Mouse (Mus musculus) liver, embryonic 11.5 days (tissue): Measurements from ENCODE around the gene Myh10. TPM values are rescaled to one million over a fixed set of nuclear protein-coding genes. Genes with fewer than 3 reads are reported as not detected.

Experiments used
- ATAC-seq: fragments of 200-750 bp; cut with Nextera tagmentation; replicated peaks from 2 replicates; pipeline ENCODE4 v1.8.0; 2017; ENCODE audit warnings: moderate number of reproducible peaks, mild to moderate bottlenecking, moderate TSS enrichment, moderate library complexity; ENCODE audit not compliant: low FRiP score
- DNase-seq: peaks from one replicate; pipeline ENCODE4 v3.0.0-alpha.2; 2017; ENCODE audit warnings: low spot score
- H3K27ac ChIP-seq: fragments of 300-500 bp; sonication (generic); 2 replicates; pipeline ENCODE4 v1.5.1; 2014; ENCODE audit warnings: mild to moderate bottlenecking, low read depth, low read length, control low read depth
- H3K27me3 ChIP-seq: fragments of 300-500 bp; sonication (generic); replicated peaks from 2 replicates; pipeline ENCODE4 v1.6.1; 2014; ENCODE audit warnings: low read length, mixed read lengths; ENCODE audit not compliant: control insufficient read depth, insufficient read depth
- H3K36me3 ChIP-seq: fragments of 300-500 bp; sonication (generic); 2 replicates; pipeline ENCODE4 v1.6.1; 2014; ENCODE audit warnings: mild to moderate bottlenecking, low read length, moderate library complexity, mixed read lengths; ENCODE audit not compliant: control insufficient read depth, insufficient read depth
- H3K4me1 ChIP-seq: fragments of 300-500 bp; sonication (generic); replicated peaks from 2 replicates; pipeline ENCODE4 v1.6.1; 2014; ENCODE audit warnings: low read length, mixed read lengths; ENCODE audit not compliant: control insufficient read depth, insufficient read depth
- H3K4me2 ChIP-seq: fragments of 300-500 bp; sonication (generic); 2 replicates; pipeline ENCODE4 v1.6.1; 2014; ENCODE audit warnings: mild to moderate bottlenecking, control low read depth, moderate library complexity
- H3K4me3 ChIP-seq: fragments of 300-500 bp; sonication (generic); 2 replicates; pipeline ENCODE4 v1.5.1; 2014; ENCODE audit warnings: low read depth, low read length, control low read depth
- H3K9ac ChIP-seq: fragments of 300-500 bp; sonication (generic); 2 replicates; pipeline ENCODE4 v1.6.1; 2014; ENCODE audit warnings: low read depth, low read length, control low read depth
- H3K9me3 ChIP-seq: fragments of 300-500 bp; sonication (generic); 2 replicates; pipeline ENCODE4 v1.6.1; 2016; ENCODE audit warnings: low read length, inconsistent platforms, mixed read lengths; ENCODE audit not compliant: control insufficient read depth
- WGBS: fragments of 180-500 bp; shearing (Covaris S2); extraction: QIAGEN DNeasy Blood & Tissue Kit; methylation state at CpG from one replicate; pipeline ENCODE4 v1.1.7; 2014; 5-methylcytosine and 5-hydroxymethylcytosine counted together
- polyA plus RNA-seq: library from polyadenylated mRNA; unstranded; fragments of >200 nt; fragmentation: Nextera tagmentation; extraction: Ambion mirVana; gene quantifications from 2 replicates; pipeline ENCODE4 v1.2.1, GENCODE M21; 2014

Myh10 gene
- polyA plus RNA-seq, 1 experiment from 2014 or later = 76.5 TPM

- Histone ChIP-seq H3K27ac (no peak overlapping the region), H3K9me3 (no peaks in the 10 kb centered on the region), H3K4me3 (no peak overlapping the region), H3K27me3 (no peaks in the 10 kb centered on the region), H3K36me3 (peaks cover 58% of the 10 kb centered on the region), H3K9ac (no peak overlapping the region), H3K4me1 (no peaks in the 10 kb centered on the region), H3K4me2 (no peak overlapping the region)
- ATAC-seq (no peak), DNase-seq (no peak)
- WGBS = 79% methylated on average over 8 of the region's 8 CpGs
Observed at GRCm38 (mm10) chr11:68785813-68786212, 94.5 kb downstream of the Myh10 start.

- WGBS = 93% methylated on average over 9 of the region's 9 CpGs
- Histone ChIP-seq H3K4me1 (no peaks in the 10 kb centered on the region), H3K4me2 (no peak overlapping the region), H3K27me3 (no peaks in the 10 kb centered on the region), H3K4me3 (no peak overlapping the region), H3K9me3 (no peaks in the 10 kb centered on the region), H3K9ac (no peak overlapping the region), H3K27ac (no peak overlapping the region), H3K36me3 (peaks cover 67% of the 10 kb centered on the region)
- DNase-seq = no peak
- ATAC-seq = no peak
Observed at GRCm38 (mm10) chr11:68787222-68787621, 95.9 kb downstream of the Myh10 start.

- H3K27me3 ChIP-seq = no peaks in the 10 kb centered on the region
- no peak overlapping the region for H3K9ac ChIP-seq
- no peaks in the 10 kb centered on the region for H3K9me3 ChIP-seq
- DNase-seq (no peak), ATAC-seq (no peak)
- no peak overlapping the region for H3K4me3 ChIP-seq
- WGBS = 89% methylated on average over 10 of the region's 10 CpGs
- H3K36me3 ChIP-seq = peaks cover 75% of the 10 kb centered on the region
- H3K4me2 ChIP-seq = no peak overlapping the region
- no peaks in the 10 kb centered on the region for H3K4me1 ChIP-seq
- no peak overlapping the region for H3K27ac ChIP-seq
Observed at GRCm38 (mm10) chr11:68790720-68791119, 99.4 kb downstream of the Myh10 start.

- DNase-seq (no peak), ATAC-seq (no peak)
- WGBS = 75% methylated on average over 9 of the region's 9 CpGs
- Histone ChIP-seq H3K4me2 (no peak overlapping the region), H3K9me3 (no peaks in the 10 kb centered on the region), H3K4me1 (no peaks in the 10 kb centered on the region), H3K27ac (no peak overlapping the region), H3K36me3 (peaks cover 74% of the 10 kb centered on the region), H3K9ac (no peak overlapping the region), H3K4me3 (no peak overlapping the region), H3K27me3 (no peaks in the 10 kb centered on the region)
Observed at GRCm38 (mm10) chr11:68791794-68792193, 100.4 kb downstream of the Myh10 start.

- Histone ChIP-seq H3K36me3 (peaks cover 63% of the 10 kb centered on the region), H3K27ac (no peak overlapping the region), H3K4me2 (no peak overlapping the region), H3K9ac (no peak overlapping the region), H3K9me3 (no peaks in the 10 kb centered on the region), H3K4me3 (no peak overlapping the region), H3K27me3 (no peaks in the 10 kb centered on the region), H3K4me1 (no peaks in the 10 kb centered on the region)
- 91% methylated on average over 10 of the region's 10 CpGs for WGBS
- ATAC-seq (no peak), DNase-seq (no peak)
Observed at GRCm38 (mm10) chr11:68798258-68798657, 106.9 kb downstream of the Myh10 start.

- H3K27ac ChIP-seq = no peak overlapping the region
- WGBS = 66% methylated on average over 4 of the region's 4 CpGs
Observed at GRCm38 (mm10) chr11:68805148-68805547, 113.8 kb downstream of the Myh10 start.

GRCm38 (mm10) chr11:68807787-68808186, 116.4 kb downstream of the Myh10 start:
- no peak overlapping the region for H3K27ac ChIP-seq
- DNase-seq = peak; percentile 69
- no peaks in the 10 kb centered on the region for H3K27me3 ChIP-seq
- no peak overlapping the region for H3K4me3 ChIP-seq
- peak; percentile 29; the same call in 1 of the 2 replicates for ATAC-seq
- no peaks in the 10 kb centered on the region for H3K4me1 ChIP-seq
- WGBS = 35% methylated on average over 6 of the region's 6 CpGs
- H3K4me2 ChIP-seq = no peak overlapping the region
- H3K9me3 ChIP-seq = no peaks in the 10 kb centered on the region
- peaks cover 72% of the 10 kb centered on the region for H3K36me3 ChIP-seq
- H3K9ac ChIP-seq = no peak overlapping the region

More at GRCm38 (mm10) chr11:68805148-68805547, 113.8 kb downstream of the Myh10 start:
- no peaks in the 10 kb centered on the region for H3K9me3 ChIP-seq
- no peak for DNase-seq
- H3K4me1 ChIP-seq = no peaks in the 10 kb centered on the region
- no peaks in the 10 kb centered on the region for H3K27me3 ChIP-seq
- no peak overlapping the region for H3K9ac ChIP-seq
- no peak overlapping the region for H3K4me2 ChIP-seq
- ATAC-seq = no peak
- H3K36me3 ChIP-seq = peaks cover 67% of the 10 kb centered on the region
- no peak overlapping the region for H3K4me3 ChIP-seq

GRCm38 (mm10) chr11:68811881-68812577, 120.7 kb downstream of the Myh10 start:
- 83% methylated on average over 9 of the region's 9 CpGs for WGBS
- DNase-seq = no peak
- Histone ChIP-seq H3K9me3 (no peaks in the 10 kb centered on the region), H3K27me3 (no peaks in the 10 kb centered on the region), H3K4me1 (no peaks in the 10 kb centered on the region), H3K4me2 (no peak overlapping the region), H3K36me3 (peaks cover 72% of the 10 kb centered on the region), H3K27ac (no peak overlapping the region), H3K4me3 (no peak overlapping the region), H3K9ac (no peak overlapping the region)
- no peak for ATAC-seq

GRCm38 (mm10) chr11:68818416-68818815, 127.1 kb downstream of the Myh10 start:
- no peak overlapping the region for H3K27ac ChIP-seq
- H3K4me2 ChIP-seq = no peak overlapping the region
- no peaks in the 10 kb centered on the region for H3K27me3 ChIP-seq
- ATAC-seq (no peak), DNase-seq (no peak)
- no peak overlapping the region for H3K4me3 ChIP-seq
- 91% methylated on average over 8 of the region's 8 CpGs for WGBS
- no peaks in the 10 kb centered on the region for H3K4me1 ChIP-seq
- H3K9me3 ChIP-seq = no peaks in the 10 kb centered on the region
- peaks cover 39% of the 10 kb centered on the region for H3K36me3 ChIP-seq
- no peak overlapping the region for H3K9ac ChIP-seq
